Mouse (Mus musculus) megakaryocyte, embryonic 14.5 days (primary cell): ENCODE measurements around the gene Ccser1.

Source experiments
- FLI1 ChIP-seq: IDR thresholded peaks from 2 replicates; pipeline ENCODE4 v1.6.1; 2012; ENCODE audit warnings: low read length, inconsistent platforms, mixed read lengths
- GATA1 ChIP-seq: IDR thresholded peaks from 3 replicates; pipeline ENCODE4 v1.6.1; 2012; ENCODE audit warnings: mixed read lengths, low read length, inconsistent platforms, borderline replicate concordance

- TF ChIP-seq FLI1 (no peak), GATA1 (no peak)
Measured at GRCm38 (mm10) chr6:61329593-61330540, 149.7 kb downstream of the Ccser1 start.
